Mouse (Mus musculus): Measurements from ENCODE around the gene Ncor2.

The Ncor2 gene

GRCm38 (mm10) chr5:125191608-125192007, 12.6 kb upstream of the Ncor2 start:
- DNase-seq (ENCODE audit: inconsistent ontology term): no peak

- DNase-seq (ENCODE audit: inconsistent ontology term): no peak
Measured at GRCm38 (mm10) chr5:125190105-125190813, 11.2 kb upstream of the Ncor2 start.

GRCm38 (mm10) chr5:125189625-125190024, 10.6 kb upstream of the Ncor2 start:
- DNase-seq (ENCODE audit: inconsistent ontology term): peak; percentile 71

DNA sequence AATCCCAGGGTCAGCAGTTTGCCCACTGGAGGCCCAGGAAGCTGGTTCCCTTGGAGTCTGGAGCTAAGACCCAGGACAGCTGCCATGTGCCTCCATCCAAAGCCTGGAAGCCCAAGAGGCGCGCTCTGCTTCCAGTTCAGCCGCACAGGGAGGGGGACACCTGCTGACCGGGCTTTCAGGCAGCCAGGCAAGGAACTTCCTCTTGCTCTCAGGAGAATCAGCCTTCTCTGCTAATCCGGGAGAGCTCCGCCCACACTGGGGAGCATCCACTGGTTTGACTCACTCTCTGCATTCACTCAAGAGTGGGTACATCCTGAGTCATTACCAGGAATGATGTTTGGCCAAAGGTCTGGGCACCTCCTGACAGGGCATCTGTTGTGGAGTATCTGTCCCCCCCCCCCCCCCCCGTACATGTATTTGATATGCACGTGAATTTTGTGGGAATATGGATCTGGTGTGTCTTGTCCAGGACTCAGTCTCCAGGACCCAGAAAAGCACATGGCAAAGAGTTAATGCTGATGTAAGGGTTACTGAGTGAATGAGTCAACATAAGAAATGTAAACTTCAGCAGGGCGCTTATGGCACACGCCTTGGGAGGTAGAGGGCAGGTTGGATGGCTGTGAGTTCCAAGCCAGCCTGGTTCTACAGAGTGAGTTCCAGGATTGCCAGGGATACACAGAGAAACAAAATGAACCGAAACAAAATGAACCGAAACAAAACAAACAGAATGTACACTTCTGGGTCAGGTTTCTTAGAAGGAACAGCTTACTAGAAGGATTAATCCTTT, 10.0 kb upstream of the Ncor2 start:
- peak; percentile 91 for DNase-seq (ENCODE audit: inconsistent ontology term)

GRCm38 (mm10) chr5:125184826-125185225, 5.8 kb upstream of the Ncor2 start:
- DNase-seq (ENCODE audit: inconsistent ontology term): peak; percentile 74

GRCm38 (mm10) chr5:125183321-125184003, 4.4 kb upstream of the Ncor2 start:
- DNase-seq (ENCODE audit: inconsistent ontology term): peak; percentile 90

DNA sequence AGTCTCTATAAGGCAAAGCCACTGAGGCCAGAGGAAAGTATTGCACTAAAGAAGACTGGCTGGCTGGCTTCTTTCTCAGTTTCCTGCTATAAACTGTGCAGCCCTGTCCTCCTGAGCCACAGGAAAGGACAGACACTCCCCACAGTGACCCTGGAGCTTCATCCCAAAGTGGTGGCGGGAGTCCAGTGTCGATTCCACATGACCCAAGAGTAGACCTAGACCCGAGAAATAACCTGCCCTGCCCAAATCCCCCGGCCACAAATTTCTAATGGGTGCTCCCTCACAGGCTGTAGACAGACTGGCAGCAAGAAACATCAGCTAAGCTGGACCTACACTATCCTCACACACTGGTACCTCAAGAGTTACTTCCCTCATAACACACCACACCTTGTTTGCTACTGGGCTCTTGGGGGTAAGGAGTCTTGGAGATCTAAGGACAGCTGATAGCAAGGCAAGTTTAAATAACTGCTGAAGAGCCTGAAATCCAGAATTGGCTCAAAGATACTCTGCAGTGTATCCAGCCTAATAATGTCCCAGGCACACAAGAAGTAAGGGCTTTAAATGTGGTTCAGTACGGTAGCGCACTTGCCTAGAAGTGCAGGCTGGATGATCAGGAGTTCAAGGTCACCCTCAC, 1.7 kb upstream of the Ncor2 start:
- DNase-seq (ENCODE audit: inconsistent ontology term): no peak

DNA sequence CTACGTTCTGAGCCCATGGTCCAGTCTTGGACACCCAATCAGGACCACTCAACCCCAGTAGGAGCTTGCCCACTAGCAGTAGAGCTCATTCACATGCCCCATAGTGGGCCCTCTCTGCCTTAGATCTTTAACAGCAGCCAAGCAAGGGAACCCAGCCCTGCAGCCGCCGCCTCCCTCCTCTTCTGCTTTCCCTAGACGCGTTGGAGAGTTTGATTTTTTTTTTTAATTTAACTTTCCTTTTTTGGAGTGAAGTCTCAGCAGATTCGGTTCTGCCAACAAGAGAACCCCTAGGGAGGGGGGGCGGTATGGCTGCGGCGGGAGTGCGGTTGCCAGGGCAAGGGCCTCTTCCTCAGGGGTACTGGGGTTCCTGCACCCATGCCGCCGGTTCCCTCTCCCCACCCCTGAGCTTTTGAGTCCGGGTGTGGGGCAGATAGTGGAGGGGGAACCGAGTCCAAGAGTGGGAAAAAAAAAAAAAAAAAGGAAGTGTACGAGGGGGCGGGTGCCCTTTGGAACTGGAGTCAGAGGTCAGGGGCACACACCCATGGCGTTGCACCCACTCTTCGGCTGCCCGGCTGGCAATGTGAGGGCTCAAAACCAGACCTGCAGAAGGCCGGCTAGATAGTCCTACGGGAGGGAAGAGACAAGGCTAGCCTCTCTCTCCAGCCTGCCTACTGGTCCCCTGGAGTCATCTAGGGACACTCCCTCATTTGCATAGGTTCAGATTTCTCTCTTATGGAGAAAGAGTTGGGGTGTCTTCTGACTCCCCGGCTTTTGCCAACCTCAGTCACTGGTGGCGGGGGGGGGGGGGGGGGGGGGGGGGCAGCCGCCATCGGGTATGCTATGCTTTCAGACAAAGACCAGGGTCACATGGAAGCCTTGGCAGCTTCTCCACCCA, 963 bp upstream of the Ncor2 start:
- DNase-seq (ENCODE audit: inconsistent ontology term): no peak

GRCm38 (mm10) chr5:125178171-125179006, 630 bp downstream of the Ncor2 start:
- peak; percentile 79 for DNase-seq (ENCODE audit: inconsistent ontology term)

DNA sequence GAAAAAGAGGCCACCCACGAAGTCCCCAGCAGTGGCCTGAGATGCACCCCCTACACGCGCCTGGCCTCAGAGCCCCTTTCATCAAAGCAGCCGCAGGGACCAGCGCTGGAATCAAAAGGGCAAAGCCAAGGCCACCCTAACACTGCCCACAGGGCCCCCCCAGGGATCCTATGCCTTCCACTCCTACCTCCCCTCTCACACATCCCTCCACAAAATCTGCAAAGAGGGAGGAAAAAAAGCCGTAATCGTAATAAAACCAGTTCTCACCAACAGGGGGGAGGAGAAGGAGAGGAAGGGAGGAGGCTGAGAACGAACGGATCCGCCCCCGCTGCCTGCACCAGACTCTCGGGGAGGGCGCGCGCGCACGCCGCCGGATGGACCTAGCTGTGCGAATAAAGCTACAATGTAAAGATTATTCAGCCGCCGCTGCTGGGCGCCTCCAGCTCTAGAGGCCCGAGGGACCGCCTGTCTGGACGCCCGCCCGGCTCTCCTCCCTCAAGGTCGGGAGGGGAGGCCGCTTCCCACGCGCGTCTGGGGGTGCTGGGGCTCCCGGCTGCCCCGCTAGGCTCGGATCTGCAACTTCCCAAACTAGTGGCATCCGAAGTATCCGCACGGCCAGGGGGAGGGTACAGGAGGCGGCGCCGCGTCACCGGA, 1.4 kb downstream of the Ncor2 start:
- DNase-seq (ENCODE audit: inconsistent ontology term): peak; percentile 88

- no peak for DNase-seq (ENCODE audit: inconsistent ontology term)
Measured at GRCm38 (mm10) chr5:125176864-125177263, 2.2 kb downstream of the Ncor2 start.

- no peak for DNase-seq (ENCODE audit: inconsistent ontology term)
Measured at GRCm38 (mm10) chr5:125176370-125176766, 2.7 kb downstream of the Ncor2 start.

- no peak for DNase-seq (ENCODE audit: inconsistent ontology term)
Measured at GRCm38 (mm10) chr5:125175673-125176369, 3.2 kb downstream of the Ncor2 start.

GRCm38 (mm10) chr5:125174726-125175672, 4.0 kb downstream of the Ncor2 start:
- peak; percentile 83 for DNase-seq (ENCODE audit: inconsistent ontology term)

- DNase-seq (ENCODE audit: inconsistent ontology term): no peak
Measured at GRCm38 (mm10) chr5:125173868-125174267, 5.2 kb downstream of the Ncor2 start.

DNA sequence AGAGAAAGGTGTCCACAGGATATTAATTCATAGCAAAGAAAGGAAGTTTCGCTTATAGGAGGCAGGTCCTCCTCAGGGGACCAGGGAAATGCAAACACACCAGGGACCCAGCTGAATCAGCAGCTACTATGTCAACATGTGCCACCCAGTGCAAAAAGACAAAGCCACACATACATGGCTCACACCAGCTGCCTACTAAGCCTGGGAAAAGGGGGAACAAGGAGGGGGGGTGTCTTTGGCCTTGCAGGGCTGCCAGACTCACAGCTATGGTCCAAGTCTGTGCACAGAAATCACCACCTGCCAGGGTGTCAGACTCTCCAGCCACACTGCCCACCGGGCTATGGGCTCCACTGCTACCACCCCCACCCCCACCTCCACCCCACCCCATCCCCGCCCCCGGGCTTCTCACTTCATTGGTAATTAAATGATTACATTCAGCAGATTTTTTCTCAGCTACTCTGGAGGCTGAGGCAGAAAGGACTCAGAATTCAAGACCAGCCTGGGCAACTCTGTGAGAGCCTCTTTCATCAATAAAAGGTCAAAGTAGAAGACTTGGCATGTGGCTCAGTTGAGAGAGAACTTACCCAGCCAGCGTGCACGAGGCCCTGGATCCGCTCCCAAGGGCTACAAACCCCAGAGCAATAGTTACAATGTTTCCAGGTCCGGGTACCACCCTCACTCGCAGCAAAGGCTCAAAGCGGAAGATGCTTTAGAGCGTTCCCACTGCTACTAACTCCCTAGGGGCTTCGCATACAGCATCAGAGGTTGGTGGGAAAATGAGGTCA, 6.0 kb downstream of the Ncor2 start:
- no peak for DNase-seq (ENCODE audit: inconsistent ontology term)

DNA sequence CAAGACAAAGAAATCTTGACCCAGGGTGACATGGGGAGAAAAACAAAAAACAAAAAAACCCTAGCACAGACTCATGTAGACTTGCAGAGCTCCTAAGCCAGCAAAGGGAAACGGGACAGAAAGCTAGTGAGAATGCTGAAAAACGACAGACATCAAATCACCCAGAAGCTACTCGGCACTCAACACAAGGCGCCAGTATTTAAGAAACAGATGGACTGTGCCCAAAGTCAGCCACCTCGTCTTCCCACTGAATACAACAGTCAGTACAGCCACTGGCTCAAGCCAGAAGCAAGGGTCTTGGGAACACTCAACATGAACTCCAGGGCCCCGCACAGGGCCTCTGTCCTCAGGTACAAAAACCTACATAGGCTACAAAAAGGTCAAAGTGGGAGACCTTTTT, 7.8 kb downstream of the Ncor2 start:
- no peak for DNase-seq (ENCODE audit: inconsistent ontology term)
